Mouse (Mus musculus): ENCODE data around the gene Cd180. TPM values are rescaled to one million over a fixed set of nuclear protein-coding genes. Genes with fewer than 3 reads are reported as not detected.
A peak's percentile ranks its signal among the peaks of the same experiment; 100 is the strongest.

Gene Cd180
- total RNA-seq (2021): 1 to 10 TPM; 1.6 to 2.2 TPM
- long read RNA-seq, experiment 1, partial matches to known transcripts: 0 of 1 reads
- long read RNA-seq, experiment 1, other reads (novel, unspliced or antisense): 1 of 1 reads
- long read RNA-seq, experiment 2, partial matches to known transcripts: 0 of 1 reads
- long read RNA-seq, experiment 2, other reads (novel, unspliced or antisense): 0 of 1 reads

GRCm38 (mm10) chr13:102693341-102693801, at the start of gene Cd180:
Gene Cd180, plus strand, starts transcription at chr13:102693558.
- no peak for DNase-seq (ENCODE audit: extremely low spot score in 1 of 2, low spot score in 2 of 2)
- no peak for TF ChIP-seq CTCF (IDR thresholded peaks at IDR 0.05)
- Histone ChIP-seq H3K4me3 (no peak within 1 kb of the TSS), H3K27ac (peak within 1 kb of the TSS; percentile 36; the same call in 1 of the 2 replicates)
- intact Hi-C loops (cut with DNase I): no loop called here

GRCm38 (mm10) chr13:102644344-102644743, 49.0 kb upstream of the Cd180 start:
- DNase-seq (ENCODE audit: extremely low spot score in 1 of 2, low spot score in 2 of 2): no peak
- H3K27ac ChIP-seq: peak overlapping the region; percentile 66; the same call in 1 of the 2 replicates
- intact Hi-C loops (cut with DNase I): loop anchor here (2.0 to 10.0 kb wide), 2 partner anchors 880 to 916 kb away; partner anchors contain the start of gene Pik3r1
- TF ChIP-seq CTCF (IDR thresholded peaks at IDR 0.05): no peak
- H3K4me3 ChIP-seq: no peak overlapping the region

- H3K4me3 ChIP-seq: peak overlapping the region; percentile 22; the same call in 1 of the 2 replicates
- intact Hi-C loops (cut with DNase I): loop anchor here (2.0 to 10.0 kb wide), 3 partner anchors 733 to 916 kb away; partner anchors contain the start of gene Pik3r1
- DNase-seq (ENCODE audit: extremely low spot score in 1 of 2, low spot score in 2 of 2): peak; percentile 71 to 77
- TF ChIP-seq CTCF (IDR thresholded peaks at IDR 0.05): peak; percentile 88
- H3K27ac ChIP-seq: peak overlapping the region; percentile 66; the same call in 1 of the 2 replicates
These were observed 48.4 kb upstream of the Cd180 start for GRCm38 (mm10) chr13:102644789-102645551.

- no peak for DNase-seq (ENCODE audit: extremely low spot score in 1 of 2, low spot score in 2 of 2)
- no peak for TF ChIP-seq CTCF (IDR thresholded peaks at IDR 0.05)
- H3K27ac ChIP-seq: no peak overlapping the region
- intact Hi-C loops (cut with DNase I): loop anchor here (5.0 to 10.0 kb wide), 2 partner anchors 734 to 882 kb away; partner anchors contain the start of gene Pik3r1
- H3K4me3 ChIP-seq: no peak overlapping the region
These were observed 47.0 kb upstream of the Cd180 start for GRCm38 (mm10) chr13:102646271-102646771.

GRCm38 (mm10) chr13:102647511-102647910, 45.8 kb upstream of the Cd180 start:
- H3K4me3 ChIP-seq: no peak overlapping the region

GRCm38 (mm10) chr13:102652303-102652889, 41.0 kb upstream of the Cd180 start:
- intact Hi-C loops (cut with DNase I): loop anchor here (5.0 kb wide), 1 partner anchor 1805 kb away; no protein-coding TSS in a partner anchor
- Histone ChIP-seq H3K27ac (no peak overlapping the region), H3K4me3 (no peak overlapping the region)
- TF ChIP-seq CTCF (IDR thresholded peaks at IDR 0.05): no peak
- no peak for DNase-seq (ENCODE audit: extremely low spot score in 1 of 2, low spot score in 2 of 2)

More at GRCm38 (mm10) chr13:102647511-102647910, 45.8 kb upstream of the Cd180 start:
- intact Hi-C loops (cut with DNase I): loop anchor here (5.0 to 10.0 kb wide), 2 partner anchors 735 to 883 kb away; partner anchors contain the start of gene Pik3r1
- DNase-seq (ENCODE audit: extremely low spot score in 1 of 2, low spot score in 2 of 2): no peak
- TF ChIP-seq CTCF (IDR thresholded peaks at IDR 0.05): no peak
- no peak overlapping the region for H3K27ac ChIP-seq

GRCm38 (mm10) chr13:102655071-102655570, 38.2 kb upstream of the Cd180 start:
- H3K4me3 ChIP-seq: no peak overlapping the region
- no peak overlapping the region for H3K27ac ChIP-seq
- DNase-seq (ENCODE audit: extremely low spot score in 1 of 2, low spot score in 2 of 2): no peak
- intact Hi-C loops (cut with DNase I): no loop called here
- no peak for TF ChIP-seq CTCF (IDR thresholded peaks at IDR 0.05)

- Histone ChIP-seq H3K27ac (no peak overlapping the region), H3K4me3 (no peak overlapping the region)
- no peak for TF ChIP-seq CTCF (IDR thresholded peaks at IDR 0.05)
- intact Hi-C loops (cut with DNase I): no loop called here
- no peak for DNase-seq (ENCODE audit: extremely low spot score in 1 of 2, low spot score in 2 of 2)
These were observed 37.1 kb upstream of the Cd180 start for GRCm38 (mm10) chr13:102656153-102656690.

GRCm38 (mm10) chr13:102658223-102658839, 35.0 kb upstream of the Cd180 start:
- intact Hi-C loops (cut with DNase I): no loop called here
- Histone ChIP-seq H3K4me3 (no peak overlapping the region), H3K27ac (no peak overlapping the region)
- no peak for DNase-seq (ENCODE audit: extremely low spot score in 1 of 2, low spot score in 2 of 2)
- no peak for TF ChIP-seq CTCF (IDR thresholded peaks at IDR 0.05)

- Histone ChIP-seq H3K4me3 (no peak overlapping the region), H3K27ac (no peak overlapping the region)
- intact Hi-C loops (cut with DNase I): no loop called here
- no peak for DNase-seq (ENCODE audit: extremely low spot score in 1 of 2, low spot score in 2 of 2)
- TF ChIP-seq CTCF (IDR thresholded peaks at IDR 0.05): no peak
These were observed 29.3 kb upstream of the Cd180 start for GRCm38 (mm10) chr13:102664041-102664440.

Data from left cerebral cortex, adult 2 months (tissue).